Mouse (Mus musculus) heart, postnatal 0 days (tissue): ENCODE measurements at regions not wholly inside any gene's neighbourhood (a gene's known extent, or its start where the extent isn't known, plus 50 kb on each side); places are given as distances from the start of the nearest gene placed in this dataset.

Experiments
- ATAC-seq: fragments of 200-750 bp; cut with Nextera tagmentation; 2 replicates; pipeline ENCODE4 v1.8.0; 2017; ENCODE audit warnings: low read depth, moderate number of reproducible peaks, moderate library complexity; ENCODE audit not compliant: insufficient read depth
- DNase-seq: peaks from one replicate; pipeline ENCODE4 v3.0.0-alpha.2; 2016; ENCODE audit warnings: low spot score
- H3K27ac ChIP-seq: fragments of 300-500 bp; sonication (generic); 2 replicates; pipeline ENCODE4 v1.5.1; 2014; ENCODE audit warnings: low read depth, mild to moderate bottlenecking
- H3K27me3 ChIP-seq: fragments of 300-500 bp; sonication (generic); 2 replicates; pipeline ENCODE4 v1.6.1; 2014; ENCODE audit warnings: low read length, mixed read lengths; ENCODE audit not compliant: control insufficient read depth, insufficient read depth
- H3K36me3 ChIP-seq: fragments of 300-500 bp; sonication (generic); replicated peaks from 2 replicates; pipeline ENCODE4 v1.6.1; 2014; ENCODE audit warnings: low read length, mixed read lengths; ENCODE audit not compliant: control insufficient read depth, insufficient read depth
- H3K4me1 ChIP-seq: fragments of 300-500 bp; sonication (generic); 2 replicates; pipeline ENCODE4 v1.6.1; 2014; ENCODE audit warnings: antibody characterized with exemption; ENCODE audit not compliant: control insufficient read depth, insufficient read depth
- H3K4me2 ChIP-seq: fragments of 300-500 bp; sonication (generic); 2 replicates; pipeline ENCODE4 v1.6.1; 2014; ENCODE audit warnings: low read depth, mild to moderate bottlenecking, low read length, moderate library complexity
- H3K4me3 ChIP-seq: fragments of 300-500 bp; sonication (generic); 2 replicates; pipeline ENCODE4 v1.5.1; 2014; ENCODE audit warnings: low read depth, low read length
- H3K9ac ChIP-seq: fragments of 300-500 bp; sonication (generic); replicated peaks from 2 replicates; pipeline ENCODE4 v1.6.1; 2014; ENCODE audit warnings: low read depth, low read length, mixed read lengths
- H3K9me3 ChIP-seq: fragments of 300-500 bp; sonication (generic); replicated peaks from 2 replicates; pipeline ENCODE4 v1.6.1; 2016; ENCODE audit warnings: low read length; ENCODE audit not compliant: control insufficient read depth
- CTCF ChIP-seq: IDR thresholded peaks from 2 replicates; pipeline ENCODE4 v1.5.1; 2016; ENCODE audit warnings: antibody characterized with exemption, control low read depth, low read depth
- EP300 ChIP-seq: IDR thresholded peaks from 2 replicates; pipeline ENCODE4 v1.6.1; 2016; ENCODE audit warnings: antibody characterized with exemption, low read depth
- WGBS: fragments of 180-500 bp; shearing (Covaris S2); extraction: QIAGEN DNeasy Blood & Tissue Kit; methylation state at CpG from one replicate; pipeline ENCODE4 v1.1.7; 2014; 5-methylcytosine and 5-hydroxymethylcytosine counted together

GRCm38 (mm10) chr5:103374162-103374561 lies 50.8 kb upstream of the Ptpn13 start:
- peaks cover 8% of the 10 kb centered on the region; the same call in 1 of the 2 replicates for H3K4me1 ChIP-seq
- no peak for ATAC-seq
- no peak overlapping the region for H3K4me2 ChIP-seq
- H3K36me3 ChIP-seq: no peaks in the 10 kb centered on the region
- no peaks in the 10 kb centered on the region for H3K9me3 ChIP-seq
- 84% methylated on average over 6 of the region's 6 CpGs for WGBS
- no peak for DNase-seq
- 0 out of 2 replicates have a peak, but pooled peaks cover 22% of the 10 kb centered on the region for H3K27me3 ChIP-seq
- H3K9ac ChIP-seq: no peak overlapping the region
- TF ChIP-seq EP300 (no peak), CTCF (no peak)
- H3K4me3 ChIP-seq: no peak overlapping the region
- no peak overlapping the region for H3K27ac ChIP-seq

GRCm38 (mm10) chr5:103373089-103373488 lies 51.9 kb upstream of the Ptpn13 start:
- Histone ChIP-seq H3K27me3 (0 out of 2 replicates have a peak, but pooled peaks cover 18% of the 10 kb centered on the region), H3K4me3 (no peak overlapping the region), H3K27ac (no peak overlapping the region), H3K9me3 (no peaks in the 10 kb centered on the region), H3K9ac (no peak overlapping the region), H3K4me2 (no peak overlapping the region), H3K4me1 (peaks cover 8% of the 10 kb centered on the region; the same call in 1 of the 2 replicates), H3K36me3 (no peaks in the 10 kb centered on the region)
- no peak for DNase-seq
- 89% methylated on average over 4 of the region's 4 CpGs for WGBS
- TF ChIP-seq EP300 (no peak), CTCF (no peak)
- no peak for ATAC-seq

- TF ChIP-seq EP300 (no peak), CTCF (no peak)
- no peak overlapping the region for H3K4me3 ChIP-seq
- no peak overlapping the region for H3K9ac ChIP-seq
- 0 out of 2 replicates have a peak, but pooled peaks cover 15% of the 10 kb centered on the region for H3K27me3 ChIP-seq
- DNase-seq (peak; percentile 15), ATAC-seq (no peak)
- no peak overlapping the region for H3K4me2 ChIP-seq
- H3K9me3 ChIP-seq: peaks cover 1% of the 10 kb centered on the region; the same call in 1 of the 2 replicates
- no peak overlapping the region for H3K27ac ChIP-seq
- no peaks in the 10 kb centered on the region for H3K4me1 ChIP-seq
- no peaks in the 10 kb centered on the region for H3K36me3 ChIP-seq
- WGBS: 70% methylated on average over 4 of the region's 4 CpGs
Measured at GRCm38 (mm10) chr5:103370456-103370855, 54.5 kb upstream of the Ptpn13 start.

GRCm38 (mm10) chr5:103368993-103369392 lies 56.0 kb upstream of the Ptpn13 start:
- H3K4me1 ChIP-seq: no peaks in the 10 kb centered on the region; the same call in 1 of the 2 replicates

GRCm38 (mm10) chr5:103367201-103367671 lies 57.8 kb upstream of the Ptpn13 start:
- WGBS: 51% methylated on average over 12 of the region's 12 CpGs
- H3K27ac ChIP-seq: no peak overlapping the region
- TF ChIP-seq CTCF (no peak), EP300 (no peak)

More at GRCm38 (mm10) chr5:103368993-103369392, 56.0 kb upstream of the Ptpn13 start:
- DNase-seq (no peak), ATAC-seq (no peak)
- Histone ChIP-seq H3K27me3 (0 out of 2 replicates have a peak, but pooled peaks cover 6% of the 10 kb centered on the region), H3K4me2 (no peak overlapping the region), H3K9me3 (peaks cover 6% of the 10 kb centered on the region; the same call in 1 of the 2 replicates), H3K9ac (no peak overlapping the region), H3K27ac (no peak overlapping the region), H3K36me3 (no peaks in the 10 kb centered on the region), H3K4me3 (no peak overlapping the region)
- TF ChIP-seq EP300 (no peak), CTCF (peak; percentile 18; the same call in 1 of the 2 replicates)
- 79% methylated on average over 10 of the region's 10 CpGs for WGBS

More at GRCm38 (mm10) chr5:103367201-103367671, 57.8 kb upstream of the Ptpn13 start:
- no peaks in the 10 kb centered on the region; the same call in 1 of the 2 replicates for H3K4me1 ChIP-seq
- H3K9ac ChIP-seq: no peak overlapping the region
- H3K4me3 ChIP-seq: no peak overlapping the region
- H3K36me3 ChIP-seq: no peaks in the 10 kb centered on the region
- no peak overlapping the region for H3K4me2 ChIP-seq
- no peak for DNase-seq
- ATAC-seq: no peak
- H3K27me3 ChIP-seq: no peaks in the 10 kb centered on the region
- peaks cover 6% of the 10 kb centered on the region; the same call in 1 of the 2 replicates for H3K9me3 ChIP-seq
